Mouse (Mus musculus): ENCODE data around the gene G430095P16Rik. TPM values are rescaled to one million over a fixed set of nuclear protein-coding genes. Genes with fewer than 3 reads are reported as not detected.
A peak's percentile ranks its signal among the peaks of the same experiment; 100 is the strongest.

G430095P16Rik gene
- polyA plus RNA-seq, 1 experiment from 2014 or later: 3.0 TPM

- H3K4me3 ChIP-seq (ENCODE audit: low read depth, low read length): no peak overlapping the region
- 62% methylated on average over 6 of the region's 6 CpGs for WGBS
- H3K4me1 ChIP-seq (replicated peaks; ENCODE audit: control insufficient read depth, insufficient read depth, low read length): peaks cover 36% of the 10 kb centered on the region
- no peaks in the 10 kb centered on the region for H3K9me3 ChIP-seq (ENCODE audit: control insufficient read depth, low read length)
- H3K27ac ChIP-seq (ENCODE audit: low read depth, low read length): no peak overlapping the region
- no peak for ATAC-seq (replicated peaks; ENCODE audit: low FRiP score)
- no peak for DNase-seq (ENCODE audit: low spot score)
- H3K4me2 ChIP-seq (ENCODE audit: low read depth, low read length, severe bottlenecking): no peak overlapping the region
- peaks cover 21% of the 10 kb centered on the region for H3K27me3 ChIP-seq (ENCODE audit: control insufficient read depth, insufficient read depth, low read length)
- no peak overlapping the region for H3K9ac ChIP-seq (ENCODE audit: low read length)
- H3K36me3 ChIP-seq (ENCODE audit: control insufficient read depth, insufficient read depth, low read length): no peaks in the 10 kb centered on the region
Measured at GRCm38 (mm10) chr8:84732996-84733395, 10.2 kb downstream of the G430095P16Rik start.

GRCm38 (mm10) chr8:84733959-84734358 lies 11.2 kb downstream of the G430095P16Rik start:
- H3K27ac ChIP-seq (ENCODE audit: low read depth, low read length): no peak overlapping the region
- no peak overlapping the region for H3K4me3 ChIP-seq (ENCODE audit: low read depth, low read length)
- ATAC-seq (replicated peaks; ENCODE audit: low FRiP score): no peak
- H3K9me3 ChIP-seq (ENCODE audit: control insufficient read depth, low read length): no peaks in the 10 kb centered on the region
- WGBS: 89% methylated on average over 6 of the region's 6 CpGs
- H3K36me3 ChIP-seq (ENCODE audit: control insufficient read depth, insufficient read depth, low read length): no peaks in the 10 kb centered on the region
- H3K27me3 ChIP-seq (ENCODE audit: control insufficient read depth, insufficient read depth, low read length): peaks cover 31% of the 10 kb centered on the region
- H3K4me1 ChIP-seq (replicated peaks; ENCODE audit: control insufficient read depth, insufficient read depth, low read length): peaks cover 37% of the 10 kb centered on the region
- H3K4me2 ChIP-seq (ENCODE audit: low read depth, low read length, severe bottlenecking): no peak overlapping the region
- H3K9ac ChIP-seq (ENCODE audit: low read length): no peak overlapping the region
- no peak for DNase-seq (ENCODE audit: low spot score)

GRCm38 (mm10) chr8:84734680-84735079 lies 11.9 kb downstream of the G430095P16Rik start:
- no peaks in the 10 kb centered on the region for H3K36me3 ChIP-seq (ENCODE audit: control insufficient read depth, insufficient read depth, low read length)
- peaks cover 35% of the 10 kb centered on the region for H3K27me3 ChIP-seq (ENCODE audit: control insufficient read depth, insufficient read depth, low read length)
- no peak overlapping the region for H3K4me3 ChIP-seq (ENCODE audit: low read depth, low read length)
- H3K27ac ChIP-seq (ENCODE audit: low read depth, low read length): no peak overlapping the region
- peaks cover 37% of the 10 kb centered on the region for H3K4me1 ChIP-seq (replicated peaks; ENCODE audit: control insufficient read depth, insufficient read depth, low read length)
- no peak overlapping the region for H3K4me2 ChIP-seq (ENCODE audit: low read depth, low read length, severe bottlenecking)
- ATAC-seq (replicated peaks; ENCODE audit: low FRiP score) (no peak), DNase-seq (ENCODE audit: low spot score) (no peak)
- H3K9me3 ChIP-seq (ENCODE audit: control insufficient read depth, low read length): no peaks in the 10 kb centered on the region
- no peak overlapping the region for H3K9ac ChIP-seq (ENCODE audit: low read length)
- WGBS: 87% methylated on average over 2 of the region's 2 CpGs

GRCm38 (mm10) chr8:84735597-84735996 lies 12.8 kb downstream of the G430095P16Rik start:
- WGBS: 45% methylated on average over 2 of the region's 2 CpGs
- Histone ChIP-seq H3K36me3 (ENCODE audit: control insufficient read depth, insufficient read depth, low read length) (no peaks in the 10 kb centered on the region), H3K4me1 (replicated peaks; ENCODE audit: control insufficient read depth, insufficient read depth, low read length) (peaks cover 36% of the 10 kb centered on the region), H3K27me3 (ENCODE audit: control insufficient read depth, insufficient read depth, low read length) (peaks cover 44% of the 10 kb centered on the region), H3K4me3 (ENCODE audit: low read depth, low read length) (no peak overlapping the region), H3K4me2 (ENCODE audit: low read depth, low read length, severe bottlenecking) (no peak overlapping the region), H3K27ac (ENCODE audit: low read depth, low read length) (no peak overlapping the region), H3K9ac (ENCODE audit: low read length) (no peak overlapping the region; the same call in 1 of the 2 replicates), H3K9me3 (ENCODE audit: control insufficient read depth, low read length) (no peaks in the 10 kb centered on the region)
- DNase-seq (ENCODE audit: low spot score) (no peak), ATAC-seq (replicated peaks; ENCODE audit: low FRiP score) (no peak)

GRCm38 (mm10) chr8:84736521-84736920 lies 13.7 kb downstream of the G430095P16Rik start:
- 67% methylated on average over 4 of the region's 4 CpGs for WGBS
- Histone ChIP-seq H3K4me1 (replicated peaks; ENCODE audit: control insufficient read depth, insufficient read depth, low read length) (peaks cover 34% of the 10 kb centered on the region), H3K4me2 (ENCODE audit: low read depth, low read length, severe bottlenecking) (no peak overlapping the region), H3K9me3 (ENCODE audit: control insufficient read depth, low read length) (no peaks in the 10 kb centered on the region), H3K27me3 (ENCODE audit: control insufficient read depth, insufficient read depth, low read length) (peaks cover 54% of the 10 kb centered on the region), H3K27ac (ENCODE audit: low read depth, low read length) (no peak overlapping the region), H3K4me3 (ENCODE audit: low read depth, low read length) (no peak overlapping the region), H3K36me3 (ENCODE audit: control insufficient read depth, insufficient read depth, low read length) (no peaks in the 10 kb centered on the region), H3K9ac (ENCODE audit: low read length) (no peak overlapping the region)
- no peak for ATAC-seq (replicated peaks; ENCODE audit: low FRiP score)
- no peak for DNase-seq (ENCODE audit: low spot score)

GRCm38 (mm10) chr8:84737608-84738007 lies 14.8 kb downstream of the G430095P16Rik start:
- H3K36me3 ChIP-seq (ENCODE audit: control insufficient read depth, insufficient read depth, low read length): no peaks in the 10 kb centered on the region
- no peaks in the 10 kb centered on the region for H3K9me3 ChIP-seq (ENCODE audit: control insufficient read depth, low read length)
- H3K27me3 ChIP-seq (ENCODE audit: control insufficient read depth, insufficient read depth, low read length): peaks cover 65% of the 10 kb centered on the region
- peaks cover 40% of the 10 kb centered on the region for H3K4me1 ChIP-seq (replicated peaks; ENCODE audit: control insufficient read depth, insufficient read depth, low read length)
- under 1% methylated on average over 16 of the region's 16 CpGs for WGBS
- ATAC-seq (replicated peaks; ENCODE audit: low FRiP score): peak; percentile 60
- H3K4me3 ChIP-seq (ENCODE audit: low read depth, low read length): no peak overlapping the region
- DNase-seq (ENCODE audit: low spot score): peak; percentile 89
- H3K4me2 ChIP-seq (ENCODE audit: low read depth, low read length, severe bottlenecking): peak overlapping the region; percentile 30; the same call in 1 of the 2 replicates
- 0 out of 2 replicates have a peak overlapping the region, but pooled peaks have one; percentile 3 for H3K9ac ChIP-seq (ENCODE audit: low read length)
- H3K27ac ChIP-seq (ENCODE audit: low read depth, low read length): no peak overlapping the region

GRCm38 (mm10) chr8:84738266-84738665 lies 15.5 kb downstream of the G430095P16Rik start:
- Histone ChIP-seq H3K4me3 (ENCODE audit: low read depth, low read length) (no peak overlapping the region), H3K27ac (ENCODE audit: low read depth, low read length) (no peak overlapping the region), H3K27me3 (ENCODE audit: control insufficient read depth, insufficient read depth, low read length) (peaks cover 70% of the 10 kb centered on the region), H3K4me1 (replicated peaks; ENCODE audit: control insufficient read depth, insufficient read depth, low read length) (peaks cover 42% of the 10 kb centered on the region), H3K36me3 (ENCODE audit: control insufficient read depth, insufficient read depth, low read length) (no peaks in the 10 kb centered on the region), H3K9me3 (ENCODE audit: control insufficient read depth, low read length) (no peaks in the 10 kb centered on the region), H3K9ac (ENCODE audit: low read length) (peak overlapping the region; percentile 55), H3K4me2 (ENCODE audit: low read depth, low read length, severe bottlenecking) (peak overlapping the region; percentile 15; the same call in 1 of the 2 replicates)
- WGBS: 4% methylated on average over 10 of the region's 10 CpGs
- DNase-seq (ENCODE audit: low spot score) (no peak), ATAC-seq (replicated peaks; ENCODE audit: low FRiP score) (no peak)

- no peak overlapping the region for H3K4me3 ChIP-seq (ENCODE audit: low read depth, low read length)
- DNase-seq (ENCODE audit: low spot score) (no peak), ATAC-seq (replicated peaks; ENCODE audit: low FRiP score) (no peak)
- no peak overlapping the region for H3K27ac ChIP-seq (ENCODE audit: low read depth, low read length)
- H3K36me3 ChIP-seq (ENCODE audit: control insufficient read depth, insufficient read depth, low read length): no peaks in the 10 kb centered on the region
- peak overlapping the region; percentile 55; the same call in 1 of the 2 replicates for H3K9ac ChIP-seq (ENCODE audit: low read length)
- 32% methylated on average over 10 of the region's 10 CpGs for WGBS
- H3K27me3 ChIP-seq (ENCODE audit: control insufficient read depth, insufficient read depth, low read length): peaks cover 73% of the 10 kb centered on the region
- H3K4me2 ChIP-seq (ENCODE audit: low read depth, low read length, severe bottlenecking): no peak overlapping the region; the same call in 1 of the 2 replicates
- no peaks in the 10 kb centered on the region for H3K9me3 ChIP-seq (ENCODE audit: control insufficient read depth, low read length)
- H3K4me1 ChIP-seq (replicated peaks; ENCODE audit: control insufficient read depth, insufficient read depth, low read length): peaks cover 47% of the 10 kb centered on the region
Measured at GRCm38 (mm10) chr8:84738715-84739400, 16.1 kb downstream of the G430095P16Rik start.

- 0% methylated on average over 1 of the region's 1 CpGs for WGBS
Measured at GRCm38 (mm10) chr8:84739401-84739742, 16.6 kb downstream of the G430095P16Rik start.

More at GRCm38 (mm10) chr8:84739401-84739742, 16.6 kb downstream of the G430095P16Rik start:
- Histone ChIP-seq H3K4me2 (ENCODE audit: low read depth, low read length, severe bottlenecking) (no peak overlapping the region), H3K36me3 (ENCODE audit: control insufficient read depth, insufficient read depth, low read length) (no peaks in the 10 kb centered on the region), H3K27ac (ENCODE audit: low read depth, low read length) (no peak overlapping the region), H3K4me1 (replicated peaks; ENCODE audit: control insufficient read depth, insufficient read depth, low read length) (peaks cover 52% of the 10 kb centered on the region), H3K4me3 (ENCODE audit: low read depth, low read length) (no peak overlapping the region), H3K9me3 (ENCODE audit: control insufficient read depth, low read length) (no peaks in the 10 kb centered on the region), H3K9ac (ENCODE audit: low read length) (0 out of 2 replicates have a peak overlapping the region, but pooled peaks have one; percentile 55), H3K27me3 (ENCODE audit: control insufficient read depth, insufficient read depth, low read length) (peaks cover 74% of the 10 kb centered on the region)
- DNase-seq (ENCODE audit: low spot score) (no peak), ATAC-seq (replicated peaks; ENCODE audit: low FRiP score) (no peak)
